Mouse (Mus musculus) MEL (cell line): ENCODE measurements at regions not wholly inside any gene's neighbourhood (a gene's known extent, or its start where the extent isn't known, plus 50 kb on each side); places are given as distances from the start of the nearest gene placed in this dataset.

Experiments
- DNase-seq: peaks from one replicate; pipeline ENCODE4 v3.0.0; 2011; ENCODE audit warnings: low read depth, low spot score
- H3K27ac ChIP-seq: 2 replicates; pipeline ENCODE4 v1.5.1; 2012; ENCODE audit warnings: low read depth, mild to moderate bottlenecking, control low read depth, low read length, moderate library complexity; ENCODE audit not compliant: control insufficient read depth
- H3K27me3 ChIP-seq, 2 experiments: fragments of 150-350 bp in 1 of 2; sonication (generic) in 1 of 2; 2 replicates each; pipeline ENCODE4 v1.6.1; 2012; ENCODE audit warnings: low read length in 2 of 2, mild to moderate bottlenecking in 2 of 2, improper control_type of control experiment in 1 of 2, moderate library complexity in 1 of 2; ENCODE audit not compliant: insufficient read depth in 2 of 2, control insufficient read depth in 1 of 2
- H3K36me3 ChIP-seq, 2 experiments: 2 replicates each; pipeline ENCODE4 v1.6.1; 2012 to 2014; ENCODE audit warnings: low read length in 2 of 2, improper control_type of control experiment in 1 of 2, inconsistent platforms in 1 of 2, mild to moderate bottlenecking in 1 of 2; ENCODE audit not compliant: insufficient read depth in 2 of 2, control insufficient read depth in 1 of 2
- H3K4me1 ChIP-seq, 2 experiments: fragments of 150-350 bp in 1 of 2; sonication (generic) in 1 of 2; 2 replicates each; pipeline ENCODE4 v1.6.1; 2012; ENCODE audit warnings: low read length in 2 of 2, improper control_type of control experiment in 1 of 2, mild to moderate bottlenecking in 1 of 2; ENCODE audit not compliant: insufficient read depth in 2 of 2, control insufficient read depth in 1 of 2
- H3K4me3 ChIP-seq, 2 experiments: fragments of 150-350 bp in 1 of 2; sonication (generic) in 1 of 2; 2 replicates each; pipeline ENCODE4 v1.5.1; 2012; ENCODE audit warnings: low read depth in 2 of 2, low read length in 2 of 2, mild to moderate bottlenecking in 2 of 2, moderate library complexity in 2 of 2, control low read depth in 1 of 2, improper control_type of control experiment in 1 of 2; ENCODE audit not compliant: control insufficient read depth in 1 of 2, insufficient read depth in 1 of 2
- H3K79me2 ChIP-seq: 2 replicates; pipeline ENCODE4 v1.6.1; 2012; ENCODE audit warnings: mild to moderate bottlenecking, low read length, moderate library complexity; ENCODE audit not compliant: control insufficient read depth, poor library complexity, insufficient read depth
- H3K9ac ChIP-seq: 2 replicates; pipeline ENCODE4 v1.6.1; 2012; ENCODE audit warnings: low read depth, mild to moderate bottlenecking, control low read depth, low read length, moderate library complexity; ENCODE audit not compliant: control insufficient read depth, poor library complexity, severe bottlenecking
- H3K9me3 ChIP-seq: fragments of 150-350 bp; sonication (generic); replicated peaks from 2 replicates; pipeline ENCODE4 v1.6.1; 2012; ENCODE audit warnings: mild to moderate bottlenecking, low read length, improper control_type of control experiment, moderate library complexity; ENCODE audit not compliant: insufficient read depth
- BHLHE40 ChIP-seq: IDR thresholded peaks from 2 replicates; pipeline ENCODE4 v1.6.1; 2012; ENCODE audit warnings: low read depth, mild to moderate bottlenecking, inconsistent platforms, low read length, improper control_type of control experiment, borderline replicate concordance
- CHD1 ChIP-seq: IDR thresholded peaks from 2 replicates; pipeline ENCODE4 v1.6.1; 2012; ENCODE audit warnings: low read depth, mild to moderate bottlenecking, inconsistent platforms, low read length, improper control_type of control experiment
- CHD2 ChIP-seq: IDR thresholded peaks from 2 replicates; pipeline ENCODE4 v1.6.1; 2011; ENCODE audit warnings: low read length, improper control_type of control experiment
- E2F4 ChIP-seq: IDR thresholded peaks from 2 replicates; pipeline ENCODE4 v1.6.1; 2011; ENCODE audit warnings: low read depth, low read length, improper control_type of control experiment, borderline replicate concordance
- ELF1 ChIP-seq: IDR thresholded peaks from 2 replicates; pipeline ENCODE4 v1.6.1; 2014; ENCODE audit warnings: low read depth, mild to moderate bottlenecking, inconsistent platforms, low read length, improper control_type of control experiment, moderate library complexity
- ETS1 ChIP-seq: IDR thresholded peaks from 2 replicates; pipeline ENCODE4 v1.6.1; 2012; ENCODE audit warnings: low read depth, mild to moderate bottlenecking, inconsistent platforms, low read length, improper control_type of control experiment, moderate library complexity
- GABPA ChIP-seq: IDR thresholded peaks from 2 replicates; pipeline ENCODE4 v1.6.1; 2012; ENCODE audit warnings: low read depth, mild to moderate bottlenecking, inconsistent platforms, low read length, improper control_type of control experiment, moderate library complexity
- GATA1 ChIP-seq: IDR thresholded peaks from 2 replicates; pipeline ENCODE4 v1.6.1; 2011; ENCODE audit warnings: low read depth, low read length, improper control_type of control experiment
- HCFC1 ChIP-seq: IDR thresholded peaks from 2 replicates; pipeline ENCODE4 v1.6.1; 2012; ENCODE audit warnings: low read depth, mild to moderate bottlenecking, inconsistent platforms, low read length, improper control_type of control experiment, moderate library complexity
- KAT2A ChIP-seq: conservative IDR thresholded peaks from 2 replicates; pipeline ENCODE4 v1.6.1; 2012; ENCODE audit warnings: low read depth, low read length, improper control_type of control experiment, inconsistent platforms
- MAFK ChIP-seq: IDR thresholded peaks from 2 replicates; pipeline ENCODE4 v1.6.1; 2011; ENCODE audit warnings: low read depth, mild to moderate bottlenecking, low read length, improper control_type of control experiment, borderline replicate concordance
- MAX ChIP-seq: IDR thresholded peaks from 2 replicates; pipeline ENCODE4 v1.6.1; 2011; ENCODE audit warnings: low read length, improper control_type of control experiment
- MAZ ChIP-seq: IDR thresholded peaks from 2 replicates; pipeline ENCODE4 v1.6.1; 2012; ENCODE audit warnings: low read depth, mild to moderate bottlenecking, inconsistent platforms, low read length, improper control_type of control experiment
- MEF2A ChIP-seq: IDR thresholded peaks from 2 replicates; pipeline ENCODE4 v1.6.1; 2014; ENCODE audit warnings: low read depth, mild to moderate bottlenecking, inconsistent platforms, low read length, improper control_type of control experiment; ENCODE audit not compliant: poor library complexity, insufficient replicate concordance, severe bottlenecking; ENCODE audit errors: extremely low read depth
- MXI1 ChIP-seq: IDR thresholded peaks from 2 replicates; pipeline ENCODE4 v1.6.1; 2011; ENCODE audit warnings: mild to moderate bottlenecking, low read depth, low read length, improper control_type of control experiment
- MYB ChIP-seq: IDR thresholded peaks from 2 replicates; pipeline ENCODE4 v1.6.1; 2011; ENCODE audit warnings: mild to moderate bottlenecking, low read depth, low read length, improper control_type of control experiment
- MYC ChIP-seq: IDR thresholded peaks from 2 replicates; pipeline ENCODE4 v1.6.1; 2011; ENCODE audit warnings: low read depth, mild to moderate bottlenecking, low read length, improper control_type of control experiment, moderate library complexity
- NELFE ChIP-seq: IDR thresholded peaks from 2 replicates; pipeline ENCODE4 v1.6.1; 2011; ENCODE audit warnings: low read depth, low read length, improper control_type of control experiment
- NRF1 ChIP-seq: IDR thresholded peaks from 2 replicates; pipeline ENCODE4 v1.6.1; 2014; ENCODE audit warnings: low read depth, mild to moderate bottlenecking, inconsistent platforms, low read length, improper control_type of control experiment, moderate library complexity; ENCODE audit not compliant: poor library complexity, insufficient read depth, severe bottlenecking
- POLR2A ChIP-seq, 2 experiments: IDR thresholded peaks; 2 replicates each; pipeline ENCODE4 v1.6.1; 2011 to 2012; ENCODE audit warnings: low read length in 2 of 2, mild to moderate bottlenecking in 2 of 2, control low read depth in 1 of 2, improper control_type of control experiment in 1 of 2, low read depth in 1 of 2, moderate library complexity in 1 of 2; ENCODE audit not compliant: control insufficient read depth in 1 of 2, insufficient read depth in 1 of 2, poor library complexity in 1 of 2
- POLR2AphosphoS2 ChIP-seq: IDR thresholded peaks from 2 replicates; pipeline ENCODE4 v1.6.1; 2011; ENCODE audit warnings: low read length, improper control_type of control experiment
- POLR2AphosphoS5 ChIP-seq: IDR thresholded peaks from 2 replicates; pipeline ENCODE4 v1.6.1; 2012; ENCODE audit warnings: low read depth, borderline replicate concordance, mild to moderate bottlenecking, inconsistent platforms, low read length, moderate library complexity, mixed read lengths
- RAD21 ChIP-seq: IDR thresholded peaks from 2 replicates; pipeline ENCODE4 v1.6.1; 2011; ENCODE audit warnings: mild to moderate bottlenecking, low read depth, low read length, improper control_type of control experiment
- RCOR1 ChIP-seq: IDR thresholded peaks from 2 replicates; pipeline ENCODE4 v1.6.1; 2012; ENCODE audit warnings: low read depth, mild to moderate bottlenecking, inconsistent platforms, low read length, improper control_type of control experiment
- SIN3A ChIP-seq: IDR thresholded peaks from 2 replicates; pipeline ENCODE4 v1.6.1; 2012; ENCODE audit warnings: low read length, improper control_type of control experiment, inconsistent platforms
- SMC3 ChIP-seq: IDR thresholded peaks from 2 replicates; pipeline ENCODE4 v1.6.1; 2011; ENCODE audit warnings: low read depth, low read length, improper control_type of control experiment
- TCF12 ChIP-seq: IDR thresholded peaks from 2 replicates; pipeline ENCODE4 v1.6.1; 2014; ENCODE audit warnings: low read depth, mild to moderate bottlenecking, inconsistent platforms, low read length, improper control_type of control experiment, moderate library complexity
- UBTF ChIP-seq: IDR thresholded peaks from 2 replicates; pipeline ENCODE4 v1.6.1; 2012; ENCODE audit warnings: low read depth, mild to moderate bottlenecking, inconsistent platforms, low read length, improper control_type of control experiment, moderate library complexity, borderline replicate concordance; ENCODE audit not compliant: insufficient read depth
- USF2 ChIP-seq, 2 experiments: IDR thresholded peaks; 2 replicates each; pipeline ENCODE4 v1.6.1; 2011 to 2012; ENCODE audit warnings: improper control_type of control experiment in 2 of 2, low read length in 2 of 2, borderline replicate concordance in 1 of 2, inconsistent platforms in 1 of 2, low read depth in 1 of 2, mild to moderate bottlenecking in 1 of 2; ENCODE audit not compliant: insufficient read depth in 1 of 2
- ZNF384 ChIP-seq: IDR thresholded peaks from 2 replicates; pipeline ENCODE4 v1.6.1; 2012; ENCODE audit warnings: low read depth, mild to moderate bottlenecking, inconsistent platforms, low read length, improper control_type of control experiment

DNA sequence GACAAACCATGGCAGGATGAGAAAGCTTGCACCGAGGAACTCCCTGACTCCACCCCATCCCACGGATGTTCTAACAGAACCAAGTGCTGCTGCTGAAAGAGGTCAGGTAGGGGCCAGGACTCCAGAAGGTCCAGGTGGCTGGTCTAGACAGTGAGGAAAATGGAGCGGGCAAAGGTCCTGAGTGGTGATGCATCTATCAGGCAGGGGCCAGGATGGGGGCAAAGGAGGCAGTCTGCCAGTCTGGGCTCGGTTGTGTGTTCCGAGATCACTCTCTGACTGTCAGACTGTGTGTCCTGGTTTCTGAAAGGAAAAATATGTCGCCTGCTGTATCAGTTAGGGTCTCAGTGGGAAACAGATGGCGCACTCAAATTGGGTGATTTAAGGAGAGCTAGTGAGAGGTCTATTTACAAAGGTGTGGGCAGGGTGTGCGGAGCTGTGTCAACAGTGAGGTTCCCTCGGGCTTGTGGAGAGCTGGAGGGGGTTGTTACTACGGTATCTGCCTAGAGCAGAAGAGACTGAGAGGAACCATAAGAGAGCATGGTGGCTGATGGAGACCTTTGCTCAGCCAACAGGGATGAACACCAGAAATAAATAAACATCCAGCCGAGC, 168.3 kb upstream of the Csf3r start:
- H3K9me3 ChIP-seq: no peaks in the 10 kb centered on the region
- no peaks in the 10 kb centered on the region for H3K4me1 ChIP-seq
- no peak for TF ChIP-seq BHLHE40
- no peak for TF ChIP-seq SMC3
- no peak for TF ChIP-seq NRF1
- no peak for TF ChIP-seq CHD1
- no peak for TF ChIP-seq SIN3A
- TF ChIP-seq POLR2A (IDR thresholded peaks at IDR 0.05; ENCODE audit: control insufficient read depth in 1 of 2, insufficient read depth in 1 of 2, low read depth in 1 of 2, low read length in 2 of 2, poor library complexity in 1 of 2): no peak
- TF ChIP-seq MYB: no peak
- no peak for TF ChIP-seq GATA1
- no peak for TF ChIP-seq MAZ
- no peak for TF ChIP-seq ETS1
- no peak for TF ChIP-seq MYC
- no peak for TF ChIP-seq MEF2A
- no peak for TF ChIP-seq ELF1
- TF ChIP-seq NELFE: no peak
- TF ChIP-seq MXI1: no peak
- TF ChIP-seq ZNF384: no peak
- TF ChIP-seq TCF12: no peak

DNA sequence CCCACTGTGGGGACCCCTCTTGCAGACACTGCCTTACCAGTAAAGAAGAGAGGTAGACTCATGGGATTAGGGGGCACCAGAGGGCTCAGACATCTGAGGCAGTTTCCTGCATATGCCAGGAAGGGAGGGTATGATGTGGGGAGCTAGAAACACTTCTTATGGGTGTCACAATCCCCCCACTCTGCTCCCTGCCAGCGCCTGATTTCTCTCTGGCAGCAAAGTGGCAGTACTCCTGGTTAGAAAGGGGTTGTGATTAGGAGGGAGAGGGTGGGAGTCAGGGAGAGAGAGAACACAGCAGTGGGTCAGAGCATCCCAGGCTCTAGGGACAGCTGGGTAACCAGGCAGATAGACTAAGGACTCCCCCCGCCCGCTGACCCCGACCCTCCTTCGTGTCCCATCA, 167.6 kb upstream of the Csf3r start:
- H3K9ac ChIP-seq: no peak overlapping the region
- DNase-seq: no peak
- H3K9me3 ChIP-seq: no peaks in the 10 kb centered on the region
- no peak overlapping the region for H3K4me3 ChIP-seq
- H3K27ac ChIP-seq: no peak overlapping the region
- no peaks in the 10 kb centered on the region for H3K36me3 ChIP-seq
- TF ChIP-seq RAD21 (no peak), BHLHE40 (no peak), POLR2AphosphoS5 (no peak), USF2 (IDR thresholded peaks at IDR 0.05; ENCODE audit: borderline replicate concordance in 1 of 2, insufficient read depth in 1 of 2, low read depth in 1 of 2, low read length in 2 of 2) (no peak), MYC (no peak), RCOR1 (no peak), SMC3 (no peak), HCFC1 (no peak), CHD1 (no peak), E2F4 (no peak), MAX (no peak), MAFK (no peak), KAT2A (no peak), SIN3A (no peak), CHD2 (no peak), GABPA (no peak), UBTF (no peak), POLR2AphosphoS2 (no peak), MEF2A (no peak), ELF1 (no peak)
- no peaks in the 10 kb centered on the region for H3K79me2 ChIP-seq
- no peaks in the 10 kb centered on the region for H3K27me3 ChIP-seq
- no peaks in the 10 kb centered on the region for H3K4me1 ChIP-seq

More for the DNA sequence above, 168.3 kb upstream of the Csf3r start:
- H3K79me2 ChIP-seq: no peaks in the 10 kb centered on the region
- no peak overlapping the region for H3K4me3 ChIP-seq
- no peak overlapping the region for H3K9ac ChIP-seq
- no peak for DNase-seq
- H3K36me3 ChIP-seq: no peaks in the 10 kb centered on the region
- H3K27me3 ChIP-seq: no peaks in the 10 kb centered on the region
- H3K27ac ChIP-seq: no peak overlapping the region
